ENCODE assay signal across 8 mouse cellular contexts in genomic region chr5:53933628-53934027, GRCm38 (mm10).
DNase-seq lines count a peak whose midpoint lies in the region; ATAC-seq and TF ChIP-seq lines count a peak whose summit lies in the region.

No protein-coding gene starts in this region.

- 39% methylated on average over 7 of the region's 7 CpGs for WGBS in kidney, postnatal 0 days
- 32% methylated on average over 7 of the region's 7 CpGs for WGBS in stomach, embryonic 16.5 days

- H3K4me1 ChIP-seq in kidney, postnatal 0 days (replicated peaks; ENCODE audit: insufficient read depth, low read length) = 0 out of 2 replicates have a peak, but pooled peaks cover 5% of the 10 kb centered on the region
- peaks cover 10% of the 10 kb centered on the region for H3K4me1 ChIP-seq in stomach, embryonic 16.5 days (ENCODE audit: control insufficient read depth, insufficient read depth, low read length)

- peak; percentile 61 to 69 for DNase-seq in cerebellum, postnatal 14 days
- DNase-seq in cerebellum, adult 11 months = no peak
- DNase-seq in urinary bladder, postnatal 14 days (ENCODE audit: low spot score) = peak; percentile 73
- no peak for DNase-seq in urinary bladder, adult 2 months (ENCODE audit: low spot score)
- DNase-seq in kidney, postnatal 0 days (ENCODE audit: low spot score) = peak; percentile 78
- no peak for DNase-seq in embryo, embryonic 9.5 days (ENCODE audit: extremely low spot score)
- no peak for DNase-seq in layer of hippocampus, adult 18-20 months (ENCODE audit: low spot score in 2 of 2)

- H3K27ac ChIP-seq in kidney, postnatal 0 days = peak overlapping the region; percentile 60; the same call in 1 of the 2 replicates
- H3K27ac ChIP-seq in stomach, embryonic 16.5 days (ENCODE audit: low read length) = peak overlapping the region; percentile 64

- no peaks in the 10 kb centered on the region for H3K36me3 ChIP-seq in kidney, postnatal 0 days (ENCODE audit: insufficient read depth, low read length)
- H3K36me3 ChIP-seq in stomach, embryonic 16.5 days (ENCODE audit: control insufficient read depth, insufficient read depth, low read length) = no peaks in the 10 kb centered on the region

- ATAC-seq in kidney, postnatal 0 days (replicated peaks; ENCODE audit: low FRiP score, low read depth) = no peak
- peak; percentile 79; the same call in 1 of the 2 replicates for ATAC-seq in stomach, embryonic 16.5 days (ENCODE audit: insufficient read depth, low FRiP score)

- H3K9me3 ChIP-seq in kidney, postnatal 0 days (replicated peaks; ENCODE audit: low read length) = no peaks in the 10 kb centered on the region
- H3K9me3 ChIP-seq in stomach, embryonic 16.5 days (replicated peaks; ENCODE audit: control insufficient read depth, low read length) = no peaks in the 10 kb centered on the region

- H3K4me2 ChIP-seq in kidney, postnatal 0 days (ENCODE audit: low read length) = no peak overlapping the region
- H3K4me2 ChIP-seq in stomach, embryonic 16.5 days (ENCODE audit: low read depth, low read length) = no peak overlapping the region

- H3K4me3 ChIP-seq in kidney, postnatal 0 days (replicated peaks; ENCODE audit: low read depth, low read length) = no peak overlapping the region
- H3K4me3 ChIP-seq in stomach, embryonic 16.5 days (replicated peaks; ENCODE audit: low read length) = no peak overlapping the region

- no peak overlapping the region for H3K9ac ChIP-seq in kidney, postnatal 0 days (ENCODE audit: low read depth, low read length)
- H3K9ac ChIP-seq in stomach, embryonic 16.5 days (ENCODE audit: low read length) = no peak overlapping the region

- TF ChIP-seq CTCF in kidney, postnatal 0 days (IDR thresholded peaks at IDR 0.05; ENCODE audit: low read depth) = no peak

- no peaks in the 10 kb centered on the region for H3K27me3 ChIP-seq in kidney, postnatal 0 days (ENCODE audit: insufficient read depth, low read length)
- H3K27me3 ChIP-seq in stomach, embryonic 16.5 days (ENCODE audit: control insufficient read depth, insufficient read depth, low read length) = no peaks in the 10 kb centered on the region

Comparison
In these comparisons a context has a peak if more than half of its experiments do, and no peak if none do; other contexts are left out.
1. DNase-seq: peak in cerebellum, postnatal 14 days (2 of 2), urinary bladder, postnatal 14 days (single experiment) and kidney, postnatal 0 days (single experiment); none in cerebellum, adult 11 months (single experiment), urinary bladder, adult 2 months (single experiment), embryo, embryonic 9.5 days (single experiment) and layer of hippocampus, adult 18-20 months (0 of 2).